Mouse (Mus musculus) layer of hippocampus, postnatal 25 days (tissue): ENCODE measurements around the gene Tubgcp3. TPM values are rescaled to one million over a fixed set of nuclear protein-coding genes. Genes with fewer than 3 reads are reported as not detected.

Experiments
- microRNA-seq, 2 experiments: library from miRNA; unstranded; fragments of <30 nt; microRNA quantifications; one replicate each; pipeline ENCODE4 v1.2.0; 2021
- total RNA-seq, 2 experiments: library from RNA; stranded (reverse); gene quantifications; 2 replicates each; pipeline ENCODE4 v1.2.3; 2021

The Tubgcp3 gene
- total RNA-seq, 2 experiments from 2014 or later = 32.0 to 33.6 TPM

Small RNA genes lying within 50 kb of the gene (microRNA-seq; reads per million reads assigned to microRNA genes)
- gene Gm26483 = 0 reads per million in 2 experiments

Other genes starting within 250 kb of the Tubgcp3 start
- not detected for gene Spaca7, start 99.2 kb downstream of the Tubgcp3 start, total RNA-seq
- gene Atp11a, start 84.8 kb upstream of the Tubgcp3 start, total RNA-seq = 10 to 100 TPM; 50.6 to 53.1 TPM
- 100 to 1,000 TPM; 215 to 241 TPM for gene Mcf2l, start 201.6 kb upstream of the Tubgcp3 start, total RNA-seq